Mouse (Mus musculus): ENCODE results near the gene Cxadr. TPM values are rescaled to one million over a fixed set of nuclear protein-coding genes. Genes with fewer than 3 reads are reported as not detected.

The Cxadr gene
- polyA plus RNA-seq, 1 experiment from 2014 or later: 59.9 TPM

DNA sequence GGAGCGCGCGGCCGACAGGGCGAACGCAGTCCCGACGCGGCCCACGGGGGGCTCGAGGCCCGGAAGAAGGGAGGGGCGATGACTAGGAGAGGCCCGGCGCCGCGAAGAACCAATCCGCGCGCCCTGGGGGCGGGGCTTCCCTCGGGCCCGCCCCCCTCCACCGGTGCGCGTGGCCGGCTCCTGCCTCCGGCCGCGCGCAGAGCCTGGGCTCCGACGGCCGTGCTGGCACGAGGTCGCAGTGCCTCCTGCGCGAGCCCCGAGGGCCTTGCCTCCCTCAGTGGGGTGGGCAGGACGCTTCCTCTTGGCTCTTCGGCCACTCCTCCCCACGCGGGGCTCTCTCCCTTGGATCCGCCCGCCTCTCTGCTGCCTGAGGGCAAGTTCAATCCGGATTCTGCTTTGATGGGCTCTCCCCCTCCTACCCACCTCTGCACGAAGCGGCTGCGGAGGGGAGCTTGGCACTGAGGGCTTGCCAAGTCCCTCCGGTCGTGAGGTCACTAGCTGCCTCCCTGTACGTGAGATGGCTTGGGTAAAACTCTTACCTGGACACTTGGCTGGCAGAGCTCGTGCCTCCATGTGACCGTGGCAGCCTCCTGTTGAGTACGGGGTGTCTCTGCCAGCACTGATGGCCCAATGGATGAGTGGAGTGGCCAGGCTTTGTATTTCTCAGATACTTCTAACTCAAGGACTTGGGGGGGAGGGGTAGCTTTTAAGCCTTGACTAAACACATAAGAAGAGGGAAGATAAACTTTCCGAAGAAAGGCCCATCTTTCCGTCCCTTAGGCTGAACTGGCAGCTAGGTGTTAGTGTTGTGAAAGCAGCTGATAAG is 75.7 kb downstream of the Cxadr start, which contains the start of gene Btg3:
Btg3 (minus strand) TSS at position 448 of the 826 bp plus-strand sequence.
- Histone ChIP-seq H3K27me3 (ENCODE audit: low read depth, poor library complexity, severe bottlenecking) (no peaks in the 10 kb centered on the region), H3K4me1 (peaks cover 26% of the 10 kb centered on the region), H3K36me3 (peaks cover 11% of the 10 kb centered on the region), H3K27ac (replicated peaks) (peak within 1 kb of the TSS; percentile 98), H3K4me3 (peak within 1 kb of the TSS; percentile 89), H3K9me3 (replicated peaks) (no peaks in the 10 kb centered on the region)
- peak; percentile 91 for DNase-seq (ENCODE audit: low spot score)
- 3% methylated on average over 47 of the region's 57 CpGs for WGBS

GRCm38 (mm10) chr16:78378493-78378892 is 77.2 kb downstream of the Cxadr start:
- Histone ChIP-seq H3K36me3 (no peaks in the 10 kb centered on the region), H3K27me3 (ENCODE audit: low read depth, poor library complexity, severe bottlenecking) (no peaks in the 10 kb centered on the region), H3K4me1 (peaks cover 26% of the 10 kb centered on the region), H3K27ac (replicated peaks) (no peak overlapping the region), H3K4me3 (no peak overlapping the region), H3K9me3 (replicated peaks) (no peaks in the 10 kb centered on the region)
- WGBS: 92% methylated on average over 5 of the region's 5 CpGs
- DNase-seq (ENCODE audit: low spot score): no peak

DNA sequence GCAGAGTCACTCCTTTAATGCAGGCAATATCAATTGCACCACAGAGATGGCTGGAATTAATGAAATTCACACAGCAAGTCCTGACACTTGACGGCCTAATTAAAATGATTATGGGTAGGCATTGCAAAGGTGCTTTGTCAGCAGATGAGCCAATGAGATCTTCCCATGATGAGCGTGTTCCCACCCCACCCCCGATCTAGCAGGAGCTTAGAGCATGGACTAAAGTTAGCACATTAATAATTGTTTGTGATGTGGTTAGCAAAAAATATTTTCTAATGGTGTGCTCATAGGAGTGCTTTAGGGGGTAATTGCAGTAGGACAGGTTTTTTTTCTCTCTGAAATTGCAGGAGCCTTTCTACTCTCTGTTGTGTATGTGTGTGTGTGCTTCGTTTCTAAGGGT is 87.8 kb downstream of the Cxadr start:
- H3K27ac ChIP-seq (replicated peaks): no peak overlapping the region
- H3K4me3 ChIP-seq: no peak overlapping the region
- no peaks in the 10 kb centered on the region for H3K27me3 ChIP-seq (ENCODE audit: low read depth, poor library complexity, severe bottlenecking)
- H3K9me3 ChIP-seq (replicated peaks): no peaks in the 10 kb centered on the region
- DNase-seq (ENCODE audit: low spot score): no peak
- no peaks in the 10 kb centered on the region for H3K4me1 ChIP-seq
- H3K36me3 ChIP-seq: no peaks in the 10 kb centered on the region
- WGBS: 85% methylated on average over 4 of the region's 4 CpGs

DNA sequence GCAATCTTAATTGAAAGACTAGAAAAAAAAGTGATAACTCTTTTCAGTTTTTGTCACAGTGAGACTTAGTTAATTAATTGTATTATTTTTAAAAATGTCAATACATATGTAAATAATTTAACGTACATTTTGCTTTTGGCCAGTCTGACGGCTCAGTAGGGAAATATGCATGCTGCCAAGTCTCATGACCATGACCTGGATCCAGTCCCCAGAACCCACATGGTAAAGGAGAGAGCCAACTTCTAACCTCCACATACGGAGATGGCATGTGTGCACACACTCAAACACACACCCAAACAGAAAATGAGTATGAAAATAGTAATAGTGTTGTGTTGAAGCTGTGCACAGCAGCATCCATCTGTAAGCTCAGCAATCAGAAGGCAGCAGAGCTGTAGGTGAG is 88.7 kb downstream of the Cxadr start:
- Histone ChIP-seq H3K27ac (replicated peaks) (no peak overlapping the region), H3K27me3 (ENCODE audit: low read depth, poor library complexity, severe bottlenecking) (no peaks in the 10 kb centered on the region), H3K4me3 (no peak overlapping the region), H3K4me1 (no peaks in the 10 kb centered on the region), H3K36me3 (no peaks in the 10 kb centered on the region), H3K9me3 (replicated peaks) (no peaks in the 10 kb centered on the region)
- WGBS: 92% methylated on average over 3 of the region's 3 CpGs
- DNase-seq (ENCODE audit: low spot score): no peak

DNA sequence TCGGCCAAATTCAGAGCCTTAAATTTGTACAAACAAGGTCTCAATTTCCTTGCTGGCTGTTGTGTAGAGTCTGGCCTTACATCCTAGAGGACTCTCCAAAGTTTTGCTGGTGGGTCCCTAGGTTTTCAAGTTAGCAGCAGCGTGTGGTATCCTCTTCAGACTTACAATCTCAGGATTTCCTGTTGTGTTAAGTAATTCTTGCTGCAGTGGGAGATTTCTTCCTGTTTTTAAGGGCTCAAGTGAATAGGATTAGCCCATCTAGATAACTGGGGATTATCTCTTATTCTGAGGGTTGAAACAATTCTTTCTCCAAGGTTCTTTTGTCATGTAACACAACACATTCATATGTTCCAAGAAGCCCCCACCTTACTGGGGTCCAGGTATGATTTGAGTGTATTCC is 90.1 kb downstream of the Cxadr start:
- no peak overlapping the region for H3K27ac ChIP-seq (replicated peaks)
- 65% methylated on average over 2 of the region's 2 CpGs for WGBS
- no peaks in the 10 kb centered on the region for H3K9me3 ChIP-seq (replicated peaks)
- no peak overlapping the region for H3K4me3 ChIP-seq
- no peaks in the 10 kb centered on the region for H3K36me3 ChIP-seq
- H3K27me3 ChIP-seq (ENCODE audit: low read depth, poor library complexity, severe bottlenecking): no peaks in the 10 kb centered on the region
- DNase-seq (ENCODE audit: low spot score): no peak
- H3K4me1 ChIP-seq: no peaks in the 10 kb centered on the region

DNA sequence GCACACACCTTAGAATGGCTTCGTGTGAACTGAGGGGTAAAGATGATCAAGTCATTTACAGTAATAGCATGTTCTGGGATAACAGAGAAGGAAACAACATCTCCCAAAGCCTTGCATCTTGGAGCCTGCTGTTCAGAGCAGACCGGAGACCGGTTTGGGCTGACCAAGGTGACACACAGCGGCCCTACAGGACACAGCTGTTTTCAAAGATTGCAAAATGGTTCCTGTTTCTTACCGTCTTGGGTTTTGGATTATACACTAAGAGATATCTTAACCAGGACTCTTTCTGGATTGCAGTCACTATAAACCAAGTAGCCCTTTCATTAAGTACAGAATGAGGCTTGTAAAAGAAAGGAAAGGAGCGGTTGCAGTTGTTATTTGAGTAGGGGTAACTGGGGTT is 97.4 kb downstream of the Cxadr start:
- Histone ChIP-seq H3K36me3 (no peaks in the 10 kb centered on the region), H3K27ac (replicated peaks) (no peak overlapping the region), H3K4me1 (0 out of 2 replicates have a peak, but pooled peaks cover 3% of the 10 kb centered on the region), H3K27me3 (ENCODE audit: low read depth, poor library complexity, severe bottlenecking) (no peaks in the 10 kb centered on the region), H3K9me3 (replicated peaks) (no peaks in the 10 kb centered on the region), H3K4me3 (no peak overlapping the region)
- WGBS: 93% methylated on average over 6 of the region's 6 CpGs
- no peak for DNase-seq (ENCODE audit: low spot score)

- H3K4me3 ChIP-seq: no peak overlapping the region
- no peak for DNase-seq (ENCODE audit: low spot score)
- no peaks in the 10 kb centered on the region for H3K36me3 ChIP-seq
- H3K4me1 ChIP-seq: 0 out of 2 replicates have a peak, but pooled peaks cover 3% of the 10 kb centered on the region
- no peak overlapping the region for H3K27ac ChIP-seq (replicated peaks)
- no peaks in the 10 kb centered on the region for H3K27me3 ChIP-seq (ENCODE audit: low read depth, poor library complexity, severe bottlenecking)
- 86% methylated on average over 3 of the region's 3 CpGs for WGBS
- H3K9me3 ChIP-seq (replicated peaks): no peaks in the 10 kb centered on the region
Measured at GRCm38 (mm10) chr16:78399423-78399822, 98.1 kb downstream of the Cxadr start.

DNA sequence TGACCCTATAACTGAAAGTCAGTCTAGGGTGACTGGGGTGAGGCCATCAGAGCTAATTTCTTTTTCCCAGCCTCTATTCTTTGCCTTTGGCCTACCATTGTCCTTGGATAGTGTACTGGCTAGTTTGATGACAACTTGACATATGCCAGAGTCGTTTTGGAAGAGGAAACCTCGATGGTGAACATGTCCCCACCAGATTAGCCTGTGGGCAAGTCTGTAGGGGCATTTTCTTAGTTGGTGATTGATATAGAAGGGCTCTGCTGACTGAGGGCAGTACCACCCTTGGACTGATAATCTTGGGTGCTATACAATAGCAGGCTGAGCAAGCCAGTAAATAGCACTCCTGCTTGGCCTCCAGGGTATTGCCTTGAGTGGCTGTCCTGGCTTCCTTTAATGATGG is 101.0 kb downstream of the Cxadr start:
- H3K27me3 ChIP-seq (ENCODE audit: low read depth, poor library complexity, severe bottlenecking): no peaks in the 10 kb centered on the region
- WGBS: 82% methylated on average over 2 of the region's 2 CpGs
- H3K4me1 ChIP-seq: 0 out of 2 replicates have a peak, but pooled peaks cover 3% of the 10 kb centered on the region
- no peaks in the 10 kb centered on the region for H3K36me3 ChIP-seq
- no peak for DNase-seq (ENCODE audit: low spot score)
- no peaks in the 10 kb centered on the region for H3K9me3 ChIP-seq (replicated peaks)
- H3K4me3 ChIP-seq: no peak overlapping the region
- no peak overlapping the region for H3K27ac ChIP-seq (replicated peaks)

DNA sequence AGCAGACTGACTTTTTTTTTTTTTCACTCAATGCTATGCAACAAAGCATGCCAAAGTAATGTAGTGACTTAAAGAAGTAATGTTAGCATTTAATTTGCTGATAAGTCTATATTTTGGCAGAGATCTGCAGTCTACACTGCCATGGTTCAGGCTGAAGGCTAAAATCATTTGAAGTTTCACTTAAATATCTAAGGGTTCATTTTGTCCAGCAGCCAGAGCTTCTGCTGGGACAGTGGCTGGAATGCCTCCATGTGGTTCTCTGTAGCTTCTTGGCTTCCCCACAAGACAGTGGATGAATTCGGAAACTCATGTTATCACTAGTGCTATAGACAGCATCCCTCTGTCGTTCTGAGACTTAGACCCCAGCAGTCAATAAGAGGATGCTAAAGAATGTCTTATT is 105.4 kb downstream of the Cxadr start:
- no peaks in the 10 kb centered on the region for H3K9me3 ChIP-seq (replicated peaks)

DNA sequence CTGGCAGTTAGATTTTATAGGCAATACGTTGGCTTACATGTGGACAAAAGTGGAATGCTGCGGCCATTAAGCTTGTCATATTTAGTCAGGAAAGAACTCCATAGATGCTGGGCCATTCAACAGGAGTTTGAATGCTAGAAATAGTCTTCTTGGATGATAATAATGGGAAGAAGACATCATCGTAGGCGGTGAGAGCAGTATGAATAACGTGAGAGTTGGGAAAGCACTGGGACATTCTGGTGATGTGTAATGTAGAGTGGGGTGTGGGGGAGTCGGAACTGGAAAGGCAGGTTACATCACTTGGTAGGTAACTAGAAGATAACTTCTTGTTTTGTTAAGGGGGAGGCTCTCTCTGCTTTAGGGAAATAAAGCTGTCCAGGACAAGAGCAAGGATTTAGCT is 106.6 kb downstream of the Cxadr start:
- Histone ChIP-seq H3K27me3 (ENCODE audit: low read depth, poor library complexity, severe bottlenecking) (no peaks in the 10 kb centered on the region), H3K9me3 (replicated peaks) (no peaks in the 10 kb centered on the region), H3K4me1 (no peaks in the 10 kb centered on the region), H3K27ac (replicated peaks) (no peak overlapping the region), H3K36me3 (no peaks in the 10 kb centered on the region), H3K4me3 (no peak overlapping the region)
- WGBS: 95% methylated on average over 6 of the region's 6 CpGs
- DNase-seq (ENCODE audit: low spot score): no peak

More for the DNA sequence above, 105.4 kb downstream of the Cxadr start:
- 88% methylated on average over 2 of the region's 2 CpGs for WGBS
- Histone ChIP-seq H3K36me3 (no peaks in the 10 kb centered on the region), H3K4me1 (no peaks in the 10 kb centered on the region), H3K4me3 (no peak overlapping the region), H3K27me3 (ENCODE audit: low read depth, poor library complexity, severe bottlenecking) (no peaks in the 10 kb centered on the region), H3K27ac (replicated peaks) (no peak overlapping the region)
- DNase-seq (ENCODE audit: low spot score): no peak

Other genes with a start within 250 kb of the Cxadr start
- gene Btg3, start 75.7 kb downstream of the Cxadr start, polyA plus RNA-seq (2016; fragmentation: Nextera tagmentation; extraction: Ambion mirVana): 40.0 and 43.6 TPM in 2 replicates